Mouse (Mus musculus): ENCODE data around the gene Pygm.

DNA sequence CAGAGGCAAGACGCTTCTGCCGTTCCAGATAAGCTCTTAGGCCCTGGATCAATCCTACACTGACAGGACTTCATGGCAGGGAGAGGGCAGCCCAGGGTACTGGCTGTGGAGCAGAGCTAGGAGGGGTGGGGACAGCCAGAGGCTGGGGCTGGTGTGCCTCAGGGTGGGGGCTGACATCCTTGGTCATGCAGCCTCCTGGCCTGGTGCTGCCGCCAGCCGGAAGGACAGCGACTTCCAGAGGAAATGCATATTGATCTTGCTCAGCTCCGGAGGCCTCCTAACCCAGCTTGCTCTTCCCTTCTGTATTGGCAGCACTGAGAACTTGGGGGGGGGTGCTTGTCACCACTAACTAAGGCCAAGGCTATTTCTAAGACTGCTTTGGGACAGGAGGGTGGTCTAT lies 31.3 kb downstream of the Pygm start:
- TF ChIP-seq CTCF (IDR thresholded peaks at IDR 0.05; ENCODE audit: low read depth) (no peak), EP300 (optimal IDR thresholded peaks at IDR 0.05) (no peak)

Data from stomach, postnatal 0 days (tissue).